Mouse (Mus musculus): ENCODE measurements around the gene Acsl4.

- TF ChIP-seq CTCF (IDR thresholded peaks at IDR 0.05; ENCODE audit: low read depth, low read length) (no peak), GATA1 (IDR thresholded peaks at IDR 0.05; ENCODE audit: borderline replicate concordance, low read length) (no peak), TAL1 (conservative IDR thresholded peaks at IDR 0.05; ENCODE audit: low read depth, low read length) (no peak)
These were observed 54.1 kb downstream of the Acsl4 start for GRCm38 (mm10) chrX:142336207-142336606.

Measured in G1E (cell line).